Mouse (Mus musculus): ENCODE measurements around the gene Uqcrc1. TPM values are rescaled to one million over a fixed set of nuclear protein-coding genes. Genes with fewer than 3 reads are reported as not detected.

Uqcrc1 gene
- polyA plus RNA-seq (2015; fragmentation: Nextera tagmentation; extraction: Ambion mirVana) = 361 and 379 TPM in 2 replicates

DNA sequence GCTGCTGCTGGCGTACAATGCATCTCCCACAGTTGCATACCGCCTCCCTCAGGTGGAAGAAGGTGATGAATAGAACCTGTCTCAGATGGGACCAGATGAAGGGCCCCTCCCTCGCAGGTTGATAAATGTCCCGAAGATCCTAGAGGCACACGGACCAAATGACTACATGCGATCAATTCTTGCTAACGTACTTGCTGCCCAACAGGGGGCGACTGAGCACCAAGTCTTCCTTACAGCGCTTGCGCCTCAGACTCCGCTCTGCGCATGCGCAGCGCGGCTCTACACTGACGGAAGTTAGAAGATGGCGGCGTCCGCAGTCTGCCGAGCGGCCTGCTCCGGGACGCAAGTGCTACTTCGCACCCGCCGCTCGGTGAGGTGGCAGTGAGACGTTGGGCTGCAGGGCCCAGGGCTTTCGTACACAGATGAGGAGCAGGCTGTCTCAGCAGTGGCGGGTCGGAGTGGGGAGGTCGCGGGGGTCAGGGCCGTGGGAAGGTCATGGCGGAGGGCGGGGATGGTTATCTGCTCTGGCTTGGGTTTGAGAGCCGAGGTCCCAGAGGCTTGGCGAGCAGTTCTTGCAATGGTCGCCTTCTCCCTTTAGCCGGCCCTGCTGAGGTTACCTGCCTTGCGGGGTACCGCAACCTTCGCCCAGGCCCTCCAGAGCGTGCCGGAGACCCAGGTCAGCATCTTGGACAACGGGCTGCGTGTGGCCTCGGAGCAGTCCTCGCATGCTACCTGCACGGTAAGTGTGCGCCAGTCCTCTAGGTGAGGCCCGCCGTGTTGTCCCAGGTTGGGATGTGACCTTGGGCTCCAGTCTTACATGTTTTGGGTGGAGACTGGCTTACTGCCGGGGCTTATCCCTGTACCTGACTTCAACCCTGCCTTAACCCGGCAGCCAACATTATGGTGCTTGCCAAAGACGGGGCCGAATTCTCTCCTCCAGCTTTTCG is at the start of gene Uqcrc1:
TSS of gene Uqcrc1 (plus strand) at position 216 of the 947 bp plus-strand sequence.
- ATAC-seq = peak; percentile 93
- H3K27me3 ChIP-seq = no peaks in the 10 kb centered on the region
- peak within 1 kb of the TSS; percentile 98 for H3K4me3 ChIP-seq
- WGBS = 2% methylated on average over 58 of the region's 58 CpGs
- H3K36me3 ChIP-seq (ENCODE audit: poor library complexity, severe bottlenecking) = peaks cover 37% of the 10 kb centered on the region
- H3K27ac ChIP-seq = 0 out of 2 replicates have a peak within 1 kb of the TSS, but pooled peaks have one; percentile 10
- H3K4me2 ChIP-seq = peak within 1 kb of the TSS; percentile 87
- H3K9ac ChIP-seq = peak within 1 kb of the TSS; percentile 89
- peaks cover 6% of the 10 kb centered on the region for H3K4me1 ChIP-seq
- no peaks in the 10 kb centered on the region for H3K9me3 ChIP-seq (replicated peaks)

DNA sequence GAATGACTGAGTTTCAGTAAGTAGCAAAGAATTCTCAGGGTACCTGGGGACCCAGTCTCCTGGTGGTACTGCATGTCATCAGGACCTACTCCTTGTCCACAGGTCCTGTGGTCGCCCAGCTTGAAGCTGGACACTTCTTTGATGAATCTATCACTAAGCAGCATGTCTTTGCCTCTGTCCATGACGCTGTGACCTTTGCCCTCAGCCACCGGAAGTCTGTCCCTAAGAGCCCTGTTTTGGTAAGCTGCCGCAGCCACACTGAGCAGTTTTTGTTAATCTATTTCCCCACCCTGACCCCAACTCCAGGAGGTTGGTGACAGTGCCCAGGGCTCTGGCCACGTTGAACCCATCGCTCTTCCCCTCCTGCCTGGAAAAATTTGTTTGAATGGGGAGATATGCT is 24.1 kb upstream of the Uqcrc1 start:
- H3K9ac ChIP-seq = no peak overlapping the region
- H3K27me3 ChIP-seq = no peaks in the 10 kb centered on the region
- no peak overlapping the region for H3K4me3 ChIP-seq
- 0 out of 2 replicates have a peak, but pooled peaks cover 9% of the 10 kb centered on the region for H3K4me1 ChIP-seq
- no peak for ATAC-seq
- no peak overlapping the region for H3K4me2 ChIP-seq
- no peaks in the 10 kb centered on the region for H3K9me3 ChIP-seq (replicated peaks)
- WGBS = 84% methylated on average over 6 of the region's 6 CpGs
- H3K36me3 ChIP-seq (ENCODE audit: poor library complexity, severe bottlenecking) = no peaks in the 10 kb centered on the region
- no peak overlapping the region for H3K27ac ChIP-seq

DNA sequence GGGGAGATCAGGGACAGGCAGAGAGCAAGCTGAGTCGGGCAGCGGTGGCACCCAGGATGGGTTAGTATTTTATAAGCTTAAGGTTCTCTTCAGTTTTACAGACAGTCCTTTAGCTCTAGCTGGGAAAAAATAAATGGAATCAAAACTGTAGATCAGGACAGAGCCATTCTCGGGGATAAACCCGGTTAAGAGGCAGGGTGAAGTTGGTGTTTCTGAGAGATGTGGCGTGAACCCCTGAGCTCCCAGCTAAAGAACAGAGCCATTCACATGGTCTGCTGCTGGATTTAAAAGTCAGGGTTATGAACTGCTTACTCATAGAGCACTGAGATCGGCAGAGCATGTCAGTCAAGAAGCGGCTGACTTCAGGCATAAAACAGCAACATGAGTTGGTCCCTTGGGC is 23.3 kb upstream of the Uqcrc1 start:
- H3K27ac ChIP-seq = no peak overlapping the region
- no peaks in the 10 kb centered on the region for H3K9me3 ChIP-seq (replicated peaks)
- H3K4me1 ChIP-seq = 0 out of 2 replicates have a peak, but pooled peaks cover 9% of the 10 kb centered on the region
- H3K9ac ChIP-seq = no peak overlapping the region
- ATAC-seq = no peak
- H3K4me3 ChIP-seq = no peak overlapping the region
- no peaks in the 10 kb centered on the region for H3K36me3 ChIP-seq (ENCODE audit: poor library complexity, severe bottlenecking)
- no peak overlapping the region for H3K4me2 ChIP-seq
- no peaks in the 10 kb centered on the region for H3K27me3 ChIP-seq
- whole genome bisulfite sequencing = 93% methylated on average over 7 of the region's 7 CpGs

DNA sequence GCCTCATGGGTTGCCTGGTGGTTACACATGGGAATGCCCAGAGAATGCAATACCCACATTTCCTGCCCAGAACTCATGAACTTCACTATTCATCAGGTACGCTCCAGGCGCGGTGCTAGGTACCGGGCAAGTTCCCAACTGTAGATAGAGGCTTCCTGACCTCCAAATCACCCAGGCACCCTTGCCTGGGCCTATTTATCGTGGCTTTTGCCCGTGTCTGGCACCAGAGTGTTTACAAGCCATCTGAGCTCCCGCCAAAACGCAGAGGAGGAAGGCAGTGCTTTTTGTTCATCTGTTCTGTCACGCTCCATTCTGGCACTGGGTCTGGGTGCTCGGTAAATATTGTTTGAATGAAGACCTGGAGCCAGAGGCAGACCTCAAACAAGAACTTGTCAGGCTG is 22.8 kb upstream of the Uqcrc1 start:
- no peak overlapping the region for H3K4me2 ChIP-seq
- ATAC-seq = no peak
- H3K4me1 ChIP-seq = 0 out of 2 replicates have a peak, but pooled peaks cover 9% of the 10 kb centered on the region
- no peaks in the 10 kb centered on the region for H3K9me3 ChIP-seq (replicated peaks)
- H3K9ac ChIP-seq = no peak overlapping the region
- H3K27ac ChIP-seq = no peak overlapping the region
- no peaks in the 10 kb centered on the region for H3K27me3 ChIP-seq
- no peaks in the 10 kb centered on the region for H3K36me3 ChIP-seq (ENCODE audit: poor library complexity, severe bottlenecking)
- WGBS = 84% methylated on average over 10 of the region's 10 CpGs
- no peak overlapping the region for H3K4me3 ChIP-seq

DNA sequence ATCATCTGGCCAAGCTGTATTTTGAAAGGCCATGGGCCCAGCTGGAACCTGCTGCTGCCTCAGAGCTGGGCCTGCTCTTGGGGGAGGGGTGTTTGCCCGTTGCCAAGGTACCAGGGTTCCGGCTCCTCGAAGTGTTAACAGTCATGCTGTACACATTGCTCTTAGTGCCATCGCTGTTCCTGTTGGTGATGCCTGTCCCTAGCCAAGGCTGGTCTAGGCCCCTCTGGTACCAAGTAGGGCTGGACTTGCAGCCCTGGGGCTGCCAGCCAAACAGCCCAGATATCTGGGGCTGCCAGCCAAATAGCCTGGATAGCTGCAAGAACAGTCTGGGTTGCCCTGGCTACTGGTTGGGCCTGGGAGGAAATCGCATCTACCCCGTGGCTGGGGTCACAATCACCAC is 21.9 kb upstream of the Uqcrc1 start, which contains the start of gene Tmem89:
TSS of gene Tmem89 (plus strand) at position 129 of the 400 bp plus-strand sequence.
- Histone ChIP-seq H3K4me2 (no peak within 1 kb of the TSS), H3K27me3 (no peaks in the 10 kb centered on the region), H3K9me3 (replicated peaks) (no peaks in the 10 kb centered on the region), H3K9ac (no peak within 1 kb of the TSS), H3K36me3 (ENCODE audit: poor library complexity, severe bottlenecking) (no peaks in the 10 kb centered on the region), H3K27ac (no peak within 1 kb of the TSS), H3K4me3 (no peak within 1 kb of the TSS), H3K4me1 (0 out of 2 replicates have a peak, but pooled peaks cover 9% of the 10 kb centered on the region)
- ATAC-seq = peak; percentile 16; the same call in 1 of the 2 replicates
- whole genome bisulfite sequencing = 74% methylated on average over 6 of the region's 6 CpGs

DNA sequence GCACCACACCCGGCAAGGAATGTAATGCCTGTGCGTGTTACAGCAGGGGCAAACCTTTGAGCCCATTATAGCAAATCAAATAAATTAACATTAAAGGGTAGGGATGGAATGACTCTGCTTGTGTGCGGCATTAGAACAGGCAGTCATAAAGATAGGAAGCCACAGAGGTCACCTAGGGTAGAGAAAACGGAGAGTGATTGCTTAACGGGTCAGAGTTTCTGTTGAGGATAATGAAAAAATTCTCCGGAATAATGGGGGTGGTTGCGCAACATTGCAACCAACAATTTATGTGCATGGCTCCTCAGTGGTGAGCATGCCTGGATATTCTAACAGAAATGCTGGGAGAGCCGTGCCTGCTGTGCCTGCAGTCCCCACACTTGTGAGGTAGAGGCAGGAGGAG is 10.5 kb upstream of the Uqcrc1 start:
- H3K4me2 ChIP-seq = no peak overlapping the region
- 84% methylated on average over 8 of the region's 8 CpGs for WGBS
- ATAC-seq = no peak

DNA sequence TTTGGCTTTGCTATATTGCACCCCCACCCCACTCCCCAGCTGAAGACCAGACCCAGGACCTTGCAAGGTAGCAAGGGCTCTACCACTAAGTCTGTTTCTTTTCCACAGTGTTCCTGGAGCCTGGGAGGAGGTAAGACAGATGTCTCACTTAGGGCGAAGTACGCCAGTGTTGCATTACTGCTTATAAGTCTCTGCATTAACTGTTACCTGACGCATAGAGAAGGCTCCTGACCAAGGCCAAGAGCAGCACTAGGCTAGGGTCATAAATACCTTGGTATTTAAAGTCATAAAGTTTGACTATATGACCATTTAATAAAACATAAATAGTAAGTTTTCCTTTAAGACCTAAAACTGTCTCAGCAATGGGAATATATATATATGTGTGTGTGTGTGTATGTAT is 8.0 kb upstream of the Uqcrc1 start:
- Histone ChIP-seq H3K36me3 (ENCODE audit: poor library complexity, severe bottlenecking) (no peaks in the 10 kb centered on the region), H3K4me3 (no peak overlapping the region), H3K27me3 (no peaks in the 10 kb centered on the region), H3K27ac (no peak overlapping the region), H3K4me2 (no peak overlapping the region), H3K4me1 (no peaks in the 10 kb centered on the region), H3K9me3 (replicated peaks) (no peaks in the 10 kb centered on the region), H3K9ac (no peak overlapping the region)
- no peak for ATAC-seq
- WGBS = 91% methylated on average over 3 of the region's 3 CpGs

More for the DNA sequence above, 10.5 kb upstream of the Uqcrc1 start:
- H3K27me3 ChIP-seq = no peaks in the 10 kb centered on the region
- H3K4me3 ChIP-seq = no peak overlapping the region
- H3K27ac ChIP-seq = no peak overlapping the region
- no peak overlapping the region for H3K9ac ChIP-seq
- H3K4me1 ChIP-seq = no peaks in the 10 kb centered on the region
- no peaks in the 10 kb centered on the region for H3K36me3 ChIP-seq (ENCODE audit: poor library complexity, severe bottlenecking)
- no peaks in the 10 kb centered on the region for H3K9me3 ChIP-seq (replicated peaks)

DNA sequence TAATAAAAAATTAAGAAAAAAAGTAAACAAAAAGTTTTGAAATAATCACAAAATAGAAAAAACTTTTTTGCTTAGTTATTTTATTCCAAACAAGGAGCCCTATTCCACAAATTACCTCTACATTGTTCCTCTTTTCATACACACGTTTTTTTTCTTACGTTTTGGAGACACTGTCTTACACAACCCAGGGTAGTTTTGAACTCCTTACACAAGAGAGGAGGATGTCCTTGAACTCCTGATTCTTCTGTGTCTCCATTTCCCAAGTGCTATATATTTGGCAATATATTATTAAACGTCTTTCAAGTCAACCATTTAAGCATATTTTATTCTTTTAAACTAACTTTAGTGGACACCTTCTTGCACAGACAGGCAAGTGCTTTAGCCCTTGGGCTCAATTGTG is 442 bp upstream of the Uqcrc1 start:
- H3K4me3 ChIP-seq = peak overlapping the region; percentile 98; the same call in 1 of the 2 replicates
- peaks cover 30% of the 10 kb centered on the region for H3K36me3 ChIP-seq (ENCODE audit: poor library complexity, severe bottlenecking)
- peaks cover 6% of the 10 kb centered on the region for H3K4me1 ChIP-seq
- H3K9ac ChIP-seq = no peak overlapping the region
- no peaks in the 10 kb centered on the region for H3K9me3 ChIP-seq (replicated peaks)
- peak overlapping the region; percentile 87 for H3K4me2 ChIP-seq
- H3K27me3 ChIP-seq = no peaks in the 10 kb centered on the region
- 22% methylated on average over 3 of the region's 3 CpGs for WGBS
- ATAC-seq = no peak; the same call in 1 of the 2 replicates
- no peak overlapping the region for H3K27ac ChIP-seq

DNA sequence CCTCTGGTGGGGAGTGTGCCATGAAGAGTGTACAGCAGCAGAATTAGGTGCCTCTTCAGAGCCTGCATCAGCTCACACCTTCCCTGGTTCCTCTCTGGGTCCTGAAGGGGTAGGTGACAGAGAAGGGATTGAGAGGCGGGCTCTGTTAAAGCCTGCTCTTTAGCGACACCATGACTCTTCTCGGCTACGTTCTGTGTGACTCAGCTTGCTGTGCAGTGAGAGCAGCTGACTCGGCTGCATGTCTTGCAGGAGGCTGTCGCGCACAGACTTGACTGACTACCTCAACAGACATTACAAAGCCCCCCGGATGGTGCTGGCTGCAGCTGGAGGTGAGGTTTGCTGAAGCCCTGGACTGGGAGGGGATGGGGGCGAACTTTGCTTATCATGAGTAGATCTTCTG is 8.7 kb downstream of the Uqcrc1 start:
- peaks cover 95% of the 10 kb centered on the region for H3K36me3 ChIP-seq (ENCODE audit: poor library complexity, severe bottlenecking)
- no peak overlapping the region for H3K27ac ChIP-seq
- no peaks in the 10 kb centered on the region for H3K4me1 ChIP-seq
- no peak overlapping the region for H3K4me3 ChIP-seq
- no peak overlapping the region for H3K9ac ChIP-seq
- ATAC-seq = no peak
- no peaks in the 10 kb centered on the region for H3K9me3 ChIP-seq (replicated peaks)
- no peak overlapping the region for H3K4me2 ChIP-seq
- H3K27me3 ChIP-seq = no peaks in the 10 kb centered on the region
- 85% methylated on average over 9 of the region's 9 CpGs for WGBS

DNA sequence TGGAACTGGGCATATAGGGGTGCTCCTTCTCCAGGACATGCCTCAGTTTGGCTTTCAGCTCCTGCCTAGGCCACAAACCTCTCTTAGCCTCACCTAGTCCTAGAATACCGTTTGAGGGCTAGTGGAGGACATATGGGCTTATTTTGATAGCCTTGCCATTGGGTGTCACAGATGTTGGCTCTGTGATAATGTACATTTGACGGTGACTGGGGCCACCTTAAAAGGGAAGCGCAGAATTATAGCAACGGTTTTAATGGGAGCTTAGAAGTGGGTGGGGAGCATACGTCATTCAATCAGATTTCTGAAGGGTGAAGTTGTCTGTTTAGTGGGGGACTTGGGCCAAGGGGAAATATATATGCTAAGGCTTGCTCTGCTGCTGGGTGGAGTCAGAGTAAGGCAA is 9.2 kb downstream of the Uqcrc1 start:
- Histone ChIP-seq H3K27ac (no peak overlapping the region), H3K9me3 (replicated peaks) (no peaks in the 10 kb centered on the region), H3K4me2 (no peak overlapping the region), H3K27me3 (no peaks in the 10 kb centered on the region), H3K9ac (no peak overlapping the region), H3K4me3 (no peak overlapping the region), H3K36me3 (ENCODE audit: poor library complexity, severe bottlenecking) (peaks cover 95% of the 10 kb centered on the region), H3K4me1 (no peaks in the 10 kb centered on the region)
- WGBS = 94% methylated on average over 5 of the region's 5 CpGs
- ATAC-seq = no peak

DNA sequence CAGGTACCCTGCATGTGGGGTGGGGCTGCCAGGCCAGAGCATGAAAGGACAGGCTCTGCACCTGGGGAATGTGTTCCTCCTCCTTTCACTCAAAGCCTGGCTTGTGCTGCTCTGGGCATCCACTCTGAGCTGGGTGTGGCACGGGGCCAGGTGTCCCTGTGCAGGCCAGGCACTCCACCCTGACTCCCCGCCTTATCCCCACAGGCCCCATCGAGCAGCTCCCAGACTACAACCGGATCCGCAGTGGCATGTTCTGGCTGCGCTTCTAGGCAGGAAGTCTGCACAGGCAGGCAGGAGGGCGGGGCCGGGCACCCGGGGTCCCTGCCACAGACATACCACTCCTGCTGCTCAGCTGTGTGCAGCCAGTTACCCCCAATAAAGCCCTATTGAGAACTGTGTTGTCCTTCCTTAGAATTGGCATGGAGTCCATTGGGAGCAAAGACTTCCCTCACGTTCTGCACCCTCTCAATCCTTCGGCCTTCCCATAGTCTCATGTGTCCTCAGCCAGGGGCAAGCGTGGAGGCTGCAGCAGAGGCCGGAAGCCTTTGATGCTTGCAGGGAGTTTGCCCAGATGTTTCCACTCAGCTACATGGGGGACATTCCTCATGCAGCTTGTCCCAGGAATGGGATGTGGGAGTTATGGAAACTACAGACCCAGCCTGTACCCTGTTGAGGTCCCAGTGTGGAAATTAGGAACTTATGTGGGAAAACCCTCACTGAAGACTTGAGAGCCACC is 13.0 kb downstream of the Uqcrc1 start:
- Histone ChIP-seq H3K36me3 (ENCODE audit: poor library complexity, severe bottlenecking) (peaks cover 68% of the 10 kb centered on the region), H3K4me1 (peaks cover 6% of the 10 kb centered on the region; the same call in 1 of the 2 replicates), H3K27me3 (peaks cover 25% of the 10 kb centered on the region), H3K9me3 (replicated peaks) (no peaks in the 10 kb centered on the region), H3K4me3 (no peak overlapping the region), H3K4me2 (no peak overlapping the region), H3K27ac (no peak overlapping the region), H3K9ac (no peak overlapping the region)
- WGBS = 94% methylated on average over 13 of the region's 13 CpGs
- ATAC-seq = no peak
